Mouse (Mus musculus): Measurements from ENCODE around the gene Bhlha9.

- TF ChIP-seq POLR2A (IDR thresholded peaks at IDR 0.05; ENCODE audit: control insufficient read depth, extremely low read depth, insufficient read depth, low read length, poor library complexity), result no peak
- TF ChIP-seq CTCF (IDR thresholded peaks at IDR 0.05; ENCODE audit: borderline replicate concordance, control insufficient read depth, extremely low read depth, insufficient read depth, low read length, poor library complexity), result no peak
Observed at GRCm38 (mm10) chr11:76661790-76662468, 10.3 kb upstream of the Bhlha9 start.
